Mouse (Mus musculus) CH12.LX (cell line): ENCODE measurements around the gene Vmn1r185. TPM values are rescaled to one million over a fixed set of nuclear protein-coding genes. Genes with fewer than 3 reads are reported as not detected.

Experiments used
- DNase-seq: peaks from one replicate; pipeline ENCODE4 v3.0.0-alpha.2; 2013; ENCODE audit errors: extremely low read depth
- H3K27ac ChIP-seq: 2 replicates; pipeline ENCODE4 v1.5.1; 2012; ENCODE audit warnings: low read depth, mild to moderate bottlenecking, control low read depth, moderate library complexity; ENCODE audit not compliant: insufficient read depth
- H3K27me3 ChIP-seq: replicated peaks from 2 replicates; pipeline ENCODE3; 2012; ENCODE audit warnings: inconsistent platforms
- H3K36me3 ChIP-seq, 2 experiments: replicated peaks in 1 of 2; 2 replicates each; pipeline versions ENCODE3 to v1.6.1; 2012; ENCODE audit warnings: inconsistent platforms in 1 of 2, low read length in 1 of 2, mild to moderate bottlenecking in 1 of 2, mixed read lengths in 1 of 2, moderate library complexity in 1 of 2; ENCODE audit not compliant: control insufficient read depth in 1 of 2, insufficient read depth in 1 of 2
- H3K4me1 ChIP-seq, 2 experiments: 2 replicates each; pipeline ENCODE4 v1.6.1; 2012; ENCODE audit warnings: inconsistent platforms in 1 of 2, moderate library complexity in 1 of 2; ENCODE audit not compliant: insufficient read depth in 2 of 2, control insufficient read depth in 1 of 2
- H3K4me2 ChIP-seq: 2 replicates; pipeline ENCODE4 v1.6.1; 2012; ENCODE audit warnings: low read depth, mild to moderate bottlenecking, control low read depth; ENCODE audit not compliant: poor library complexity, insufficient read depth, severe bottlenecking
- H3K4me3 ChIP-seq, 3 experiments: fragments of 150-350 bp in 1 of 3; sonication (generic) in 1 of 3; replicated peaks in 1 of 3; 2 replicates each; pipeline versions ENCODE3 to v1.5.1; 2011 to 2012; ENCODE audit warnings: low read depth in 2 of 3, low read length in 2 of 3, mild to moderate bottlenecking in 2 of 3, moderate library complexity in 2 of 3, control low read depth in 1 of 3, improper control_type of control experiment in 1 of 3, inconsistent platforms in 1 of 3, mixed read lengths in 1 of 3; ENCODE audit not compliant: poor library complexity in 1 of 3
- H3K79me2 ChIP-seq: replicated peaks from 2 replicates; pipeline ENCODE4 v1.6.1; 2012; ENCODE audit warnings: mild to moderate bottlenecking, moderate library complexity; ENCODE audit not compliant: control insufficient read depth, poor library complexity, insufficient read depth, severe bottlenecking; ENCODE audit errors: extremely low read depth
- H3K9ac ChIP-seq: 2 replicates; pipeline ENCODE4 v1.6.1; 2012; ENCODE audit warnings: low read depth, mild to moderate bottlenecking, control low read depth, moderate library complexity; ENCODE audit not compliant: insufficient read depth
- H3K9me3 ChIP-seq: replicated peaks from 2 replicates; pipeline ENCODE3; 2012; ENCODE audit warnings: low read length, inconsistent platforms, mixed read lengths
- ETS1 ChIP-seq: conservative IDR thresholded peaks from 2 replicates; pipeline ENCODE4 v1.6.1; 2012; ENCODE audit warnings: low read depth, mild to moderate bottlenecking, inconsistent platforms, low read length, improper control_type of control experiment, moderate library complexity
- HCFC1 ChIP-seq: IDR thresholded peaks from 2 replicates; pipeline ENCODE4 v1.6.1; 2012; ENCODE audit warnings: low read depth, mild to moderate bottlenecking, inconsistent platforms, low read length, improper control_type of control experiment
- MAX ChIP-seq: IDR thresholded peaks from 2 replicates; pipeline ENCODE4 v1.6.1; 2011; ENCODE audit warnings: low read length, improper control_type of control experiment
- UBTF ChIP-seq: IDR thresholded peaks from 2 replicates; pipeline ENCODE4 v1.6.1; 2012; ENCODE audit warnings: low read depth, mild to moderate bottlenecking, inconsistent platforms, low read length, improper control_type of control experiment, moderate library complexity
- ZMIZ1 ChIP-seq: IDR thresholded peaks from 2 replicates; pipeline ENCODE4 v1.6.1; 2012; ENCODE audit warnings: low read depth, mild to moderate bottlenecking, inconsistent platforms, low read length, improper control_type of control experiment
- ZNF384 ChIP-seq: IDR thresholded peaks from 2 replicates; pipeline ENCODE4 v1.6.1; 2012; ENCODE audit warnings: low read depth, low read length, improper control_type of control experiment, inconsistent platforms
- dilution Hi-C: fragments of 300-500 bp; cut with MboI; formaldehyde crosslinking; loops from 2 replicates; pipeline ENCODE4 v1.14.3; 2020; ENCODE audit warnings: low sequenced_read_pairs; ENCODE audit not compliant: extremely low pct_unique_long_range_greater_than_20kb, extremely low pct_ligation_motif_present
- in situ Hi-C: fragments of 300-500 bp; cut with MboI; formaldehyde crosslinking; loops from 3 replicates; pipeline ENCODE4 v1.14.3; 2019; ENCODE audit warnings: low sequenced_read_pairs, low pct_ligation_motif_present, low pct_unique_long_range_greater_than_20kb, mixed read lengths
- polyA plus RNA-seq: library from polyadenylated mRNA; unstranded; fragments of >175 nt; gene quantifications from 2 replicates; pipeline ENCODE4 v1.2.1, GENCODE M21; 2012; ENCODE audit warnings: low read depth; ENCODE audit not compliant: insufficient read length
- total RNA-seq, 2 experiments: library from RNA; depleted of rRNA; stranded (reverse); fragments of 300-350 nt in 1 of 2; fragments of >200 nt in 1 of 2; gene quantifications; 2 replicates each; pipeline ENCODE4 v1.2.3; 2012 to 2014

The Vmn1r185 gene
- total and polyA plus RNA-seq, 3 experiments, result not detected

DNA sequence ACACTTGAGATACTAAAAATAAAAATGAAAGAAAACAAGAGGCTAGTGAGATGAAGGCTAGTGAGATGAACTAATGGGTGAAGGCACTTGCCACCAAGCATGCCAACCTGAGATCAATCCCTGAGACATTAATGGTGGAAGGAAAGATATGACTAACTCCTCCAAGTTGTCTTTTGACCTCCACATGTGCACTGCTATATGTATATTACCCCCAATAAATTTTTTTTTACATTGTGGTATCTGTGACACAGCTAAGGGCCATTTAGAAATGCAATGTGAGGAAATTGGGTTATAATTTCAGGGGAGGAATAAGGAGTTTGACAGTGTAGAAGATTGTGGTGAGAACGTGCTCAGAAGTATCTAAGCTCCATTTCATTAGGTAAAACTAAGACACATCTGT lies 28.5 kb downstream of the Vmn1r185 start:
- Histone ChIP-seq H3K9ac (no peak overlapping the region), H3K9me3 (no peaks in the 10 kb centered on the region), H3K4me3 (no peak overlapping the region), H3K27ac (no peak overlapping the region), H3K36me3 (no peaks in the 10 kb centered on the region), H3K79me2 (no peaks in the 10 kb centered on the region), H3K4me1 (no peaks in the 10 kb centered on the region), H3K27me3 (peaks cover 31% of the 10 kb centered on the region)
- dilution Hi-C loops (no loop called here), in situ Hi-C loops (no loop called here)
- DNase-seq, result no peak
- TF ChIP-seq ETS1, result no peak
- TF ChIP-seq, all 38 proteins: peak for 0
- H3K4me2 ChIP-seq, result no peak overlapping the region

DNA sequence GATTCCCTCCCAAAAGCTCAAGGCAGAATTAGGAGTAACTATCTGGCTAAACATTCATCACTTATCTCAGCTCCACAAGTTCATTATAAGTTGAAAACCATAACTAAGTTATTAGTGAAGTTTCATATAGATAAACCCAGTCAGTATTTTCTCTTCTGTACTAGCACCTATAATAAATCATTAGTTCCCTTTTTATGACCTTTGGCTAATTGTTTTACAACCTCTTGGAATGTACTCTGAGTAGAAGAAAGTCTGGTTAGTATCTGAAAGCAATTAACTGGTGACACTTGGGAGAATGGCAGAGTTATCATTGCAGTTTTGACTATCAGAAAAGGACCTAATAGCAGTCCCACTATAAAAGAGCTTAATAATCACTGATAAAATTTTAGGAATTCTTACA lies 29.2 kb downstream of the Vmn1r185 start:
- Histone ChIP-seq H3K9ac (no peak overlapping the region), H3K27me3 (peaks cover 31% of the 10 kb centered on the region), H3K27ac (no peak overlapping the region), H3K4me1 (no peaks in the 10 kb centered on the region), H3K36me3 (no peaks in the 10 kb centered on the region), H3K4me3 (no peak overlapping the region), H3K9me3 (no peaks in the 10 kb centered on the region), H3K79me2 (no peaks in the 10 kb centered on the region), H3K4me2 (no peak overlapping the region)
- TF ChIP-seq HCFC1, result no peak
- TF ChIP-seq ZNF384, result no peak
- TF ChIP-seq UBTF, result no peak
- TF ChIP-seq MAX, result no peak
- TF ChIP-seq ZMIZ1, result no peak
- dilution Hi-C loops (no loop called here), in situ Hi-C loops (no loop called here)
- DNase-seq, result no peak

Other genes starting within 250 kb of the Vmn1r185 start
- not detected in 2 replicates for gene Nlrp9c, start 214.8 kb downstream of the Vmn1r185 start, total RNA-seq (2012; rRNA removed)
- gene Nlrp9c, start 214.8 kb downstream of the Vmn1r185 start, total RNA-seq (2014; rRNA removed), result not detected in 2 replicates
- gene Nlrp9c, start 214.8 kb downstream of the Vmn1r185 start, polyA plus RNA-seq, result not detected in 2 replicates
- not detected in 2 replicates for gene Nlrp4a, start 183.4 kb downstream of the Vmn1r185 start, total RNA-seq (2012; rRNA removed)
- gene Nlrp4a, start 183.4 kb downstream of the Vmn1r185 start, total RNA-seq (2014; rRNA removed), result not detected in 2 replicates
- not detected in 2 replicates for gene Nlrp4a, start 183.4 kb downstream of the Vmn1r185 start, polyA plus RNA-seq
- gene Nlrp9a, start 83.4 kb downstream of the Vmn1r185 start, total RNA-seq (2012; rRNA removed), result not detected in 2 replicates
- gene Nlrp9a, start 83.4 kb downstream of the Vmn1r185 start, total RNA-seq (2014; rRNA removed), result not detected in 2 replicates
- not detected in 2 replicates for gene Nlrp9a, start 83.4 kb downstream of the Vmn1r185 start, polyA plus RNA-seq
- gene Cyp2b23, start 68.0 kb upstream of the Vmn1r185 start, total RNA-seq (2012; rRNA removed), result not detected in 2 replicates
- not detected in 2 replicates for gene Cyp2b23, start 68.0 kb upstream of the Vmn1r185 start, total RNA-seq (2014; rRNA removed)
- gene Cyp2b23, start 68.0 kb upstream of the Vmn1r185 start, polyA plus RNA-seq, result not detected in 2 replicates
- gene Cyp2b19, start 138.7 kb upstream of the Vmn1r185 start, total RNA-seq (2012; rRNA removed), result 0.04 TPM in 2 replicates
- gene Cyp2b19, start 138.7 kb upstream of the Vmn1r185 start, total RNA-seq (2014; rRNA removed), result not detected in 2 replicates
- gene Cyp2b19, start 138.7 kb upstream of the Vmn1r185 start, polyA plus RNA-seq, result 0.11 and 0.22 TPM in 2 replicates
- gene Cyp2g1, start 190.4 kb upstream of the Vmn1r185 start, total RNA-seq (2012; rRNA removed), result 0.25 and 0.34 TPM in 2 replicates
- not detected in 2 replicates for gene Cyp2g1, start 190.4 kb upstream of the Vmn1r185 start, total RNA-seq (2014; rRNA removed)
- not detected in 2 replicates for gene Cyp2g1, start 190.4 kb upstream of the Vmn1r185 start, polyA plus RNA-seq
- gene Cyp2a5, start 216.8 kb upstream of the Vmn1r185 start, total RNA-seq (2012; rRNA removed), result not detected in 2 replicates
- gene Cyp2a5, start 216.8 kb upstream of the Vmn1r185 start, total RNA-seq (2014; rRNA removed), result not detected in 2 replicates
- gene Cyp2a5, start 216.8 kb upstream of the Vmn1r185 start, polyA plus RNA-seq, result not detected in 2 replicates